Mouse (Mus musculus) v-Abl transformed pro-B cells (cell line): ENCODE results near the gene Aplf.

ENCODE experiments used
- in situ Hi-C, 2 experiments: fragments of 400-800 bp; cut with MboI; formaldehyde crosslinking; loops; one replicate each; pipeline ENCODE4 v1.15.1; 2025; ENCODE audit not compliant: unreplicated experiment in 2 of 2

Aplf gene

DNA sequence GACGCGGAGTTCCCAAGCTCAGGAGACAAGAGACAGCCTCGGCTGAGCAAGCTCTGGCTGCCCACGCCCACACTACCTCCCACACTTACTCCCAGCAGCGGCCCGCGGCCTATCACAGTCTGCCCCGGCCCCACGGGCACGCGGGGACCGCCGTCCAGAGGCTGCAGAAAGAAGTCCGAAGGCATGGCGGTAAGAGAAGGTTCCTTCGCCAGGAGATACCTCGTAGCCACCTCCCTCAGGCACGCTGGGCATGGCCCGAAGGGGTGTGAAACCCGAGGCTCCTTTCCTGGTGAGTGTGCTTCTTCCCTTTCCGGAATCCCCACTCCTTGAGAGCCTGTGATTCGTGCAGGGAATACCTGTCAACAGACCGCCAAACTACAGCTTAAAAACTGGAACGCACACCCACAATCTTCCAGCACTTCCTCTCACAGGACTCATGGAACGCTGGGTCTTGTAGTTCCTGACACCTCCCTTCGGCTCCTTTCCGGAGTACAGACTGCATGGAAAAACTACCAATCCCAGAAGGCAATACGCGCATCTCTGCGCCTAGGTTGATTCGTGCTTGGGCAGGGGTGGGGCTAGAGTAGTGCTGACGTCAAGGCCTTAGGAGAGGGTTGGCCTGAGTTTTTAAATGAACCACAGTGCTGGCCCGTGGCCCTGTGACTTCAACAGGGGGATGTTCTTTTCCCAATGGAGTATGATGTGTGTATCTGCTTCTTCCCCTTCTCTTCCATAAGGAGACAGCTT, at the start of gene Aplf:
Gene Aplf, minus strand, starts transcription at position 423 of the 747 bp plus-strand sequence.
- in situ Hi-C loops: loop anchor here in 1 of 2 experiments (5.0 kb wide), 2 partner anchors 205 to 275 kb away; no protein-coding TSS in a partner anchor

DNA sequence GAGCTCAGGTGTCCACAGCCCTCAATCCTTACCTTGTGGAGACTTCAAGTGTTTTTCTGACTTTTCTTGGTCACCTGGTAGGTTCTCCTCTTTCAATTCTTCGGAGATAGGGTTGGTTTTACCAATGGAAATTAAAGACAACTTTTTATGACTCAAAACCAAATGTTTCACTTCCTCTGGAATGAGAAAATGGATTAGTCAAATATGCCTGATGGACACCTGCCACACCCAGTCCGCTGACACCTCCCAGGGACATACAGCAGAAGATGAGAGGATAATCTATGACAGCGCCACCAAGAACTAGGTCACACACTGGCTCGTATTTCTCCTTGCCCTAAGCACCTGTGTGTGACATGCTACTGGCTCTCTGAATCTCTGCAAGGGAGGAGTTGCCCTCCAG, 42.1 kb upstream of the Aplf start:
- in situ Hi-C loops: no loop called here

GRCm38 (mm10) chr6:87712311-87712710, 40.3 kb upstream of the Aplf start:
- in situ Hi-C loops: no loop called here

- in situ Hi-C loops: loop anchor here (5.0 to 10.0 kb wide), 3 partner anchors 66 to 289 kb away; partner anchors contain the start of gene H1fx (in 1 of the 2)
Observed at GRCm38 (mm10) chr6:87706246-87706645, 34.3 kb upstream of the Aplf start.

DNA sequence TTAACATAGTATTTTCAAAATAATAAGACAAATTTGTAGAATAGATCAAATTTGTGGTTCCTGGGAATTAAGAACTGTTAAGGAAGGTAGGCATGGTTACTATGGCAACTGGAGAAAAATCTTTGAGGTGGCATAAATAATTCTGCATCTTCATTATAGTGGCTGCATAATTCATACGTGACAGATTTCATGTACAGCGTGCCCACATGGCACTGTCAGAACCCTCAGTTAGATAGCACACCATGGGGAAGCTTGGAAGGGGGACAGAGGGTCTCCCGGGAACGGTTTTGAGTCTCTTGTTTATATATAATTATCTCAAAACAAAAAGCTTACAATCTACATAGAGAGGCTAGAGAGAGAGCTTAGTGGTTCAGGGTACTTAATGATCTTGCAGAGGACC, 24.6 kb upstream of the Aplf start:
- in situ Hi-C loops: loop anchor here (10.0 to 25.0 kb wide), 2 partner anchors 178 to 609 kb away; no protein-coding TSS in a partner anchor

GRCm38 (mm10) chr6:87695947-87696346, 24.0 kb upstream of the Aplf start:
- in situ Hi-C loops: loop anchor here (10.0 to 25.0 kb wide), 2 partner anchors 179 to 609 kb away; no protein-coding TSS in a partner anchor

DNA sequence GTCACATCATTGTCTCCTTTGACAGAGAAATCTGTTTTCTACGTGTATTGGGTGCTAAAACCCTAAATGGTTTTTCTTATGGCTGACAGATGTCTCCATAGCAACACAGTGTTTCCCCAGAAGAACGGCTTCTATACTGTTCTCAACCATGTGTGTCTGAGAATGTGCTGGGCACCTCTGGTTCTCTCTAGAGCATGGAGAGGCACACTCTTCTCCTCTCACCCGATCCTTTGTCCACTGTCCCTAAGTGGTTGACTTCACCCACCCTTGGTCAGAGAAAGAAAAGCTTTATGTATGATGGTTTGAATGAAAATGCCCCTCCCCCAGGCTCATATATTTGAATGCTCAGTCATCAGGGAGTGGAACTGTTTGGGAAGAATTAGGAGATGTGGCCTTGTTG, 8.4 kb upstream of the Aplf start:
- in situ Hi-C loops: loop anchor here in 1 of 2 experiments (25.0 kb wide), 1 partner anchor 593 kb away; no protein-coding TSS in a partner anchor

DNA sequence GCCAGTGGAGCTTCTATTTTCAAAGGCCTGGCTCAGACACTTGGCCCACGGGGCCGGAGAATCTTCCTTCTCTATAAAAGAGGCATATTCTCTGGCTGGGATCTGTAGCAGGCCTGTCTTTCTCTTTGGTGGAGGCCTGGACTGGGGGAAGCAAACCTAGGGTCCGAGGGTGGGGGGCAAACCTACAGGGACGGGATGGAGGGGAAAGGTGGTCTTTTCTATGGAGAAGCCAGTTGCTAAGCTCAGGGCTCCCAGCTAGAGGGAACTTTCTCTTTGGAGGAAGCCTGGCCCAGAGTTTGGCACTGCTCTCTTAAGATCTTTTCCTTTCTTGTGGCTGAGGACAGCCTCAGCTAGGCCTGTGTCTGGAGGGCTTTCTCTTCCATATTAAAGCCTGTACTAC, 668 bp upstream of the Aplf start:
- in situ Hi-C loops: loop anchor here in 1 of 2 experiments (5.0 kb wide), 2 partner anchors 205 to 275 kb away; no protein-coding TSS in a partner anchor

DNA sequence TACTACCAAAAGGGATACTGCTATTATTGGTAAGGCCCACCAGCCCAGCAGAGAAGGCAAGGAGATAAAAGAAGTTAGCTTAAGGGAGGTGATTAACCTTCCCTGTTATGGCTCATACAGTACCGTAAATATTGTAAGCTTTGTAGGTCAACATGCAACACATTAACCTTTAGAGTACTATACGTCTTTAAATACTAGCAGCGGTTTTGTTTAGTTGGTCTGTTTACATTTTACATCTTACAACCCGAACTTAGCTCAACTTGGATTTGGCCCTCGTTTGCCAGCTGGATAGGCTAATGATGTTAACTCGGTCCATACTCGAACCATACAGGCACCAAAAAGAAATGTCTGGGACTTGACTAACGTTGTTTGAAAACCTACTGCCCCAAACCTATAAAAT, 640 bp downstream of the Aplf start:
- in situ Hi-C loops: loop anchor here in 1 of 2 experiments (5.0 kb wide), 2 partner anchors 204 to 274 kb away; no protein-coding TSS in a partner anchor

DNA sequence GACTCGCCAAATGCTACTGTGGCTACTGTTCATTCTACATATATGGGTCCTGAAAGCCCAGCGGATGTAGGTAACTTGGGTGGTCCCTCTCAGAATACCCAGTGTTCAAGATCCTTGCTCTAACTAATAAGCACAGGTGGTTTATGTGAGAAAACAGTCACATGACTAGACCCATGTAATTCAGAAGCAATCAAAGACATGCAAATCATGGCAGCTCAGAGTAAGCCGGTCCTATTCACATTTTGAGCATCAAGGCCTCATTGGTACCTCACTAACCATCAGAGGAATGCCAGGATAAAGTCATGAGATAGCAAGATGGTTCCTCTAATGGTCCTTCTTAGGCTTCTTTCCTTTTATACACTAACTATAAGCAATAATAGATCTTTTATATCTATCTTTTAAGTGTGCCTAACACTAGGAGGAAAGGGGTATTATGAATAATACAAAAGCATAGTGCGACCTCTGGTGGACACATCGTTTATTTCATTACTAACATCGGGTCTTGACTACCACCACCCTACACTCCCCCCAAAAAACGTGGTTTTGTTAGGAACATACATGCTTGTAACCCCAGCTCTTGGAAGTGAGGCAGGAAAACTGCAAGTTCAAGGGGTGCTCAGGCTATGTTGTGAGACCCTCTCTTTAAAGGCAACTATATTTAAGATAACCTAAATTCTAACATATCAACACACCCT, 2.0 kb downstream of the Aplf start:
- in situ Hi-C loops: loop anchor here (5.0 to 10.0 kb wide), 3 partner anchors 115 to 273 kb away; no protein-coding TSS in a partner anchor

GRCm38 (mm10) chr6:87668733-87669132, 3.3 kb downstream of the Aplf start:
- in situ Hi-C loops: loop anchor here in 1 of 2 experiments (10.0 kb wide), 1 partner anchor 114 kb away; no protein-coding TSS in a partner anchor

DNA sequence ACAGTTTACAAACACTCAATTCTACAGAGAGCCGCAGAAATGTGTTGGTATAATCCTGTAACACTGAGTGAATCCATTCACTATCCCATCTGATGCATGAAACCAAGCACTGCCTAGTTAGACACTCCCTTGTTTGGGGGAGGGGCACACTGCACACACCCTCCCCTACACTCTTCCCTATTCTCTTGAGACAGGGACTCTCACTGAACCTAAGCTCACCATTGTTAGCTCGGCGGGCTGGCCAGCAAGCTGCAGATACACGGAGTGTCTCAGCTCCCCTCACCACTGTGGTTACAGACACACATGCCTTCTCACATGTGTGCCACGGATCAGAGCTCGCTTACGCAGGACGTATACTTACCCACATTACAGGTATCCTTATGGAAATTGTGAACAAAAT, 4.2 kb downstream of the Aplf start:
- in situ Hi-C loops: loop anchor here in 1 of 2 experiments (10.0 kb wide), 1 partner anchor 113 kb away; no protein-coding TSS in a partner anchor

DNA sequence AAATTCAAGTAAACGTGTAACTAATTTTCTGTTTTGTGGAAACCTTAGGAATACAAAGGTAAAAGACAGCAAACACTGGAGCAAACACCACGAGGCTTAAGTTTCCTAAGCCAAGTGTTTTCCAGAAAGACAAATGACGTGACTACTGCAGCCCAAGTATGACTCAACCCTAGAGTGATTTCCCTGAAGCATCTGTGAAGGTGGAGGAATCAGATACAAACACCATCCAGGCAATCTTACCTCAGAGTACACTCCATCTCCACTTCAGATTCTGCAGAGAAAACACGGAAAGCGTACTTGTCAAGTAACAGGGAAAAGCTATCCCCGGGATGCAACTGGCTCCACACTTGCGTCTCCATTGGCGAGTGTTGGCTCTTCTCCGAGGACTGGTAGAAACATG, 8.5 kb downstream of the Aplf start:
- in situ Hi-C loops: loop anchor here in 1 of 2 experiments (5.0 to 10.0 kb wide), 3 partner anchors 109 to 266 kb away; no protein-coding TSS in a partner anchor

DNA sequence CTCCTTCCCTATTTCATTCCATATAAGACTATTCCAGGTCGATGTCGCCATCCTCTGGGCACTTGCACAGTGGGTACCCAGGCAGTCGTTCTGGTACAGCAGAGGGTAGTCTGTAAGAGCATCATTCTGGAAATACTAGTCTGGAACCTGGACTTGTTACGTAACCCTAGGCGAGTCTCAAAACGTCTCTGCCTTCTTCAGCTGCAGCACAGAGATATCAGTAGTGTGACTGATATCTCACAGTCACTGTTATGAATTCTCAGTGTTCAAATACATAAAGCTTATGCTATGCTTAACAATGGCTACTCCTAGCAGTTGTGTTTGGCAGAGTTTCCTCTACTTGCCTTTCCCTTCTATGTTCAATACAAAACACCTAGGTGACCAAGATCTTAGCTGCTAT, 9.8 kb downstream of the Aplf start:
- in situ Hi-C loops: loop anchor here in 1 of 2 experiments (5.0 to 10.0 kb wide), 3 partner anchors 107 to 265 kb away; no protein-coding TSS in a partner anchor

DNA sequence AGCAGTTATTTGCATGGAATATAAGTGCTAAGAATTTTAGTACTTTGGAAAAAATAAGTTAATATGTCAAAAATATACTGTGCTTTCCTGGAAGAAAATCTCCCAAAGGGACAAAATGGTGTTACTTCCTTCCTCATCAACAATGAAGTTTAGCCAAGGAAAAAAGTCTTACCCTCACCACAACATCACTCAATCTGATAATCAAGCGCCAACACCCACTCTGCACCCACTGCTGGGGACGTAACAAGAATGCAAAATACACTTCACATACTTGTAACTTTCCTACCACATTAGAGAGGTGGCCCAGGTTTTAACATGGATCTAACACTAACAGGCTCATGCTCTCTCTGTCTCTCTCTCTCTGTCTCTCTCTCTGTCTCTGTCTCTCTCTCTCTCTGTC, 10.3 kb downstream of the Aplf start:
- in situ Hi-C loops: loop anchor here in 1 of 2 experiments (5.0 to 10.0 kb wide), 3 partner anchors 107 to 264 kb away; no protein-coding TSS in a partner anchor

DNA sequence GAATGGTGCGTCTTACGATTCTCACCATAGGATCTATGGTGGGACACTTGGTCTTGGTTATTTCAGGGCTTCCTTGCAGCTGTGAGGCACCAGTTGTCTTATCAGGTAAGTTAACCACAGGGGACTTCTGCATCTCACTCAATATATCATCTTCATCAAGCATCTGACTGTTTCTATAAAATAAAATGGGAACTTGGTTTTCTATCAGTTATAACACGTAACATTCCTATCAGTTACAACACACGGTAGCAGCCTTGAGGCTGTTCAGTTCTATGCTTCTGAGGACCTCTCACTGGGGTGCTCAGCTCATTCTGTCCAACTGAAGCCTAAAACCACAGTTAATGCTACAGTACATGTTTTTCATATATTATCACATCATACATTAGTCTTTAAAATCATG, 13.2 kb downstream of the Aplf start:
- in situ Hi-C loops: no loop called here

DNA sequence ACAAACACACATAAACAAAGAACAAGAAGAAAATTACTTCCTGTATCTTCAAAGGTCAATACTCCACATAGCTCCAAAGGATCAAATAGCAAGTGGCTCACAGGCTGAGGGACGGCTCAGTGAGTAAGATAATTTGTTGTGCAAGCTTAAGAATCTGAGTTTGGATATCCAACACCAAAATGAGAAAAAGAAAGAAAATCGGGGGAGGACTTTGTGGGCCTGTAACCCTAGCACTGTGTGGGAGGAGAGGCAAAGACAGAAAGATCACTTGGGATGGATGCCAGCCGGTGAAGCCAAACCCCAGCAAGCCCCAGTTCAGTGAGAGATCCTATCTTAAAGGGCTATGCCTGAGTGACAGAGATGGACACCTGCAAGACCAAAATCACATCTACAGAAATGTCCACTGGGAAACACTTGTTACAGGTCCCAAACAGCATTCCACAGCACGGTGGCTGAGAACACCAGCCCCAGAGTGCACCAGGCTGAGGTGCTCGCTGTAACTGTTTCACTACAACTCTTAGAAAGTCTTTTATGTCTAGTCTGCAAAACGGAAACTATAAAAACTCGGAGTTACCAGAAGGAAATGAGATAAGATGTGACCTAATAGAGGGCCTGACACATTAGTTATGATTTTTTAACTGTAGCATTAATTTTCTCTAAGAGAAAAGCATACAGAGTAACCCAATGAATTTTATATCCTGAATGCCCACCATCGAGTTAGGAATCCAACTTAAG, 17.9 kb downstream of the Aplf start:
- in situ Hi-C loops: no loop called here

DNA sequence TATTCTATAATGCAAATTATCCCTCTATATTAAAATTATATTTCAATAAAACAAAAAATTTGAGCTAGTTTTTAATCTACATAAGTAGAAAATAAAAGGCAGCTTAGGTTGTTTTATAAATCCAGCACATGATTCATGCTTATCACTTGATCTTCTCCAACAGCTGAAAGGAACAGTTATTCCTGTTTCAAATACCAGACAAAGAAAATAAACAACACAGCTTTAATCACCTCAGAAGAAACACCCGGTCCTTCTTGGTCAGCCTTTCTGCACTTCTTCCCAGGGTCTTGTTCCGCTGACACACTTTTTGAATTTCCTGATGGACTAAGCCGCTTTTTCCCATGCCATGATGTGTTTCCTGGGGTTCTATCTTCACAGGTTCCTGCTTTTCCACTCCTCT, 18.5 kb downstream of the Aplf start:
- in situ Hi-C loops: no loop called here

DNA sequence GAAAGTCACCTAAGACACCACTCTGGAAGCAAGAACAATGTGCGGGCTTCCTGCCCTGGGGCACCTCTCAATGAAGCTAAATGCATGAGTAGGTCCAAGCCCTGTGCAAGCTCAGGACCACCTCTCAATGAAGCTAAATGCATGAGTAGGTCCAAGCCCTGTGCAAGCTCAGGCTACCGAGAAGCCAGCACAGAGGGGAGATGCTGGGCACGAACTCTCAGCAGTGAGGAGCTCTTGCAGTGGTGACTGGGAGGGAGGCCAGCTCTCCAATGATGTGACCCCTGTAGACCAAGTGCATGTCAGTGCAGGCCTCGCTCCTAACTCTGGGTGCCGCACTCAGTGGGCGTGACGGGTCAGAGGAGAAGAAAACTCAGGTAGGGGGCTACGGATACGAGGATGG, 19.3 kb downstream of the Aplf start:
- in situ Hi-C loops: no loop called here

GRCm38 (mm10) chr6:87651787-87652186, 20.2 kb downstream of the Aplf start:
- in situ Hi-C loops: no loop called here
